ENCODE assay signal across 17 mouse cellular contexts in genomic region chr9:84323145-84323544, GRCm38 (mm10).
DNase-seq lines count a peak whose midpoint lies in the region; ATAC-seq and TF ChIP-seq lines count a peak whose summit lies in the region.
"Had no signal": no experiment of that assay in that cellular context is flagged by ENCODE, and none has a peak within 500 bp of the region (broad histone marks: within the 10 kb centered on the region; RNA-seq: fewer than 3 reads in every experiment).

No protein-coding gene starts in this region.

- H3K4me1 ChIP-seq in kidney, postnatal 0 days (replicated peaks; ENCODE audit: insufficient read depth, low read length) = no peaks in the 10 kb centered on the region
- no peaks in the 10 kb centered on the region for H3K4me1 ChIP-seq in liver, postnatal 0 days (ENCODE audit: insufficient read depth)
- H3K4me1 ChIP-seq: intestine, embryonic 15.5 days had no signal

- peak; percentile 42 to 56 for DNase-seq in cerebellum, postnatal 10 days
- DNase-seq in cerebellum, adult 11 months = no peak
- DNase-seq in kidney, postnatal 0 days (ENCODE audit: low spot score) = peak; percentile 6
- no peak for DNase-seq in kidney, adult 9 months
- peak; percentile 50 for DNase-seq in 416B (ENCODE audit: low read depth)
- peak; percentile 6 for DNase-seq in brain, adult 2 months (ENCODE audit: low read depth, low spot score)
- DNase-seq in layer of hippocampus, postnatal 10 days (ENCODE audit: low spot score in 2 of 2) = no peak
- DNase-seq in liver, postnatal 0 days = no peak
- DNase-seq: cerebellum, adult 11-12 months; heart, adult 18-20 months; heart, postnatal 36 days; lung, adult 18-20 months; thymus, postnatal 36 days had no signal

- H3K27me3 ChIP-seq in kidney, postnatal 0 days (ENCODE audit: insufficient read depth, low read length) = no peaks in the 10 kb centered on the region
- H3K27me3 ChIP-seq in liver, postnatal 0 days (ENCODE audit: insufficient read depth, low read length) = no peaks in the 10 kb centered on the region
- H3K27me3 ChIP-seq: intestine, embryonic 15.5 days; neural tube, embryonic 13.5 days had no signal

- no peak overlapping the region for H3K4me2 ChIP-seq in kidney, postnatal 0 days (ENCODE audit: low read length)
- no peak overlapping the region for H3K4me2 ChIP-seq in liver, postnatal 0 days (ENCODE audit: low read depth, low read length)
- H3K4me2 ChIP-seq: intestine, embryonic 15.5 days; neural tube, embryonic 13.5 days had no signal

- no peak for TF ChIP-seq CTCF in kidney, postnatal 0 days (IDR thresholded peaks at IDR 0.05; ENCODE audit: low read depth)
- no peak for TF ChIP-seq CTCF in liver, postnatal 0 days (IDR thresholded peaks at IDR 0.05; ENCODE audit: low read depth)

- no peak for ATAC-seq in kidney, postnatal 0 days (replicated peaks; ENCODE audit: low FRiP score, low read depth)
- no peak for ATAC-seq in liver, postnatal 0 days
- ATAC-seq: intestine, embryonic 15.5 days; midbrain, embryonic 16.5 days had no signal

- H3K27ac ChIP-seq in kidney, postnatal 0 days = no peak overlapping the region
- no peak overlapping the region for H3K27ac ChIP-seq in liver, postnatal 0 days (ENCODE audit: low read depth)
- H3K27ac ChIP-seq: intestine, embryonic 15.5 days; left cerebral cortex, adult 2 months; neural tube, embryonic 13.5 days had no signal

- no peaks in the 10 kb centered on the region for H3K9me3 ChIP-seq in kidney, postnatal 0 days (replicated peaks; ENCODE audit: low read length)
- H3K9me3 ChIP-seq in liver, postnatal 0 days (ENCODE audit: low read length) = no peaks in the 10 kb centered on the region
- H3K9me3 ChIP-seq: intestine, embryonic 15.5 days; neural tube, embryonic 13.5 days had no signal

- TF ChIP-seq EP300 in liver, postnatal 0 days (IDR thresholded peaks at IDR 0.05; ENCODE audit: low read depth) = no peak

- 44% methylated on average over 2 of the region's 2 CpGs for WGBS in kidney, postnatal 0 days
- 58% methylated on average over 2 of the region's 2 CpGs for WGBS in liver, postnatal 0 days (ENCODE audit: insufficient replicate concordance)

- no peak overlapping the region for H3K4me3 ChIP-seq in kidney, postnatal 0 days (replicated peaks; ENCODE audit: low read depth, low read length)
- H3K4me3 ChIP-seq in liver, postnatal 0 days (ENCODE audit: low read depth, low read length) = no peak overlapping the region
- H3K4me3 ChIP-seq: intestine, embryonic 15.5 days; left cerebral cortex, adult 2 months; neural tube, embryonic 13.5 days had no signal

- no peaks in the 10 kb centered on the region for H3K36me3 ChIP-seq in kidney, postnatal 0 days (ENCODE audit: insufficient read depth, low read length)
- H3K36me3 ChIP-seq in liver, postnatal 0 days (replicated peaks; ENCODE audit: insufficient read depth, low read length) = no peaks in the 10 kb centered on the region
- H3K36me3 ChIP-seq: intestine, embryonic 15.5 days; neural tube, embryonic 13.5 days had no signal

- H3K9ac ChIP-seq in kidney, postnatal 0 days (ENCODE audit: low read depth, low read length) = no peak overlapping the region
- H3K9ac ChIP-seq in liver, postnatal 0 days (replicated peaks) = no peak overlapping the region
- H3K9ac ChIP-seq: intestine, embryonic 15.5 days; neural tube, embryonic 13.5 days had no signal

Comparison
In these comparisons a context has a peak if more than half of its experiments do, and no peak if none do; other contexts are left out.
1. DNase-seq: peak in cerebellum, postnatal 10 days (2 of 2), kidney, postnatal 0 days (single experiment), 416B (single experiment) and brain, adult 2 months (single experiment); none in cerebellum, adult 11 months (single experiment), kidney, adult 9 months (single experiment), layer of hippocampus, postnatal 10 days (0 of 2) and liver, postnatal 0 days (single experiment).